Mouse (Mus musculus) hindbrain, embryonic 11.5 days (tissue): ENCODE results near the gene Abl1. TPM values are rescaled to one million over a fixed set of nuclear protein-coding genes. Genes with fewer than 3 reads are reported as not detected.
A peak's percentile ranks its signal among the peaks of the same experiment; 100 is the strongest.

Source experiments
- ATAC-seq: fragments of 200-750 bp; cut with Nextera tagmentation; 2 replicates; pipeline ENCODE4 v1.8.0; 2017; ENCODE audit warnings: mild to moderate bottlenecking, moderate TSS enrichment, moderate library complexity; ENCODE audit not compliant: low FRiP score
- DNase-seq: peaks from one replicate; pipeline ENCODE4 v3.0.0-alpha.2; 2015; ENCODE audit warnings: low spot score
- H3K27ac ChIP-seq: fragments of 300-500 bp; sonication (generic); 2 replicates; pipeline ENCODE4 v1.5.1; 2014; ENCODE audit warnings: mild to moderate bottlenecking, low read depth, low read length
- H3K27me3 ChIP-seq: fragments of 300-500 bp; sonication (generic); 2 replicates; pipeline ENCODE4 v1.6.1; 2014; ENCODE audit warnings: mild to moderate bottlenecking, low read length, moderate library complexity, mixed read lengths; ENCODE audit not compliant: control insufficient read depth, insufficient read depth
- H3K36me3 ChIP-seq: fragments of 300-500 bp; sonication (generic); 2 replicates; pipeline ENCODE4 v1.6.1; 2014; ENCODE audit warnings: mild to moderate bottlenecking, low read length, moderate library complexity, mixed read lengths; ENCODE audit not compliant: control insufficient read depth, insufficient read depth
- H3K4me1 ChIP-seq: fragments of 300-500 bp; sonication (generic); replicated peaks from 2 replicates; pipeline ENCODE4 v1.6.1; 2014; ENCODE audit warnings: low read length, mixed read lengths; ENCODE audit not compliant: control insufficient read depth, insufficient read depth
- H3K4me2 ChIP-seq: fragments of 300-500 bp; sonication (generic); replicated peaks from 2 replicates; pipeline ENCODE4 v1.6.1; 2014; ENCODE audit warnings: mild to moderate bottlenecking, low read depth, low read length
- H3K4me3 ChIP-seq: fragments of 300-500 bp; sonication (generic); 2 replicates; pipeline ENCODE4 v1.5.1; 2014; ENCODE audit warnings: low read depth, low read length
- H3K9ac ChIP-seq: fragments of 300-500 bp; sonication (generic); 2 replicates; pipeline ENCODE4 v1.6.1; 2014; ENCODE audit warnings: low read depth, low read length
- H3K9me3 ChIP-seq: fragments of 300-500 bp; sonication (generic); 2 replicates; pipeline ENCODE4 v1.6.1; 2016; ENCODE audit warnings: low read length; ENCODE audit not compliant: control insufficient read depth
- WGBS: fragments of 180-500 bp; shearing (Covaris S2); extraction: QIAGEN DNeasy Blood & Tissue Kit; methylation state at CpG from one replicate; pipeline ENCODE4 v1.1.7; 2014; 5-methylcytosine and 5-hydroxymethylcytosine counted together
- polyA plus RNA-seq: library from polyadenylated mRNA; unstranded; fragments of >200 nt; fragmentation: Nextera tagmentation; extraction: Ambion mirVana; gene quantifications from 2 replicates; pipeline ENCODE4 v1.2.1, GENCODE M21; 2014

Abl1 gene
- polyA plus RNA-seq, 1 experiment from 2014 or later: 28.6 TPM

DNA sequence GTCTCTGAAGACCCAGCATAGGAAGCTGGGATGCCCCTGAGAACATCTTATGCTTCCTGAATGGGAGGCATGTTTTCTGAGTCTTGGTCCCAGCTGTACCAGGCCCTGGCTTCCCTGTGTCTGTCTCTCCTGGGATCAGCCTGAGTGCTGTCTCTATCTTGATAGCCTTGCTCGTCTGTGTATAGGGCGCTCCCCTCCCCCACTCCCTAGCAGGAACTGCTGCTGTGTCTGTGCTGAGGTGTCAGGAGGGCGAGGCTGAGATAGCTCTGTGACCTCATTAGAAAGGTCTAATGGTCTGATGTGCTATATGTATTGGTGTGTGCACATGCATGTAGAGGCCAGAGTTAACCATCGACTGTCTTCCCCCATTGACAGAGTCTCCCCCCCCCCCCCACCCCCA, 58.7 kb downstream of the Abl1 start:
- Histone ChIP-seq H3K9ac (no peak overlapping the region), H3K27ac (no peak overlapping the region), H3K4me3 (no peak overlapping the region), H3K4me2 (no peak overlapping the region), H3K4me1 (peaks cover 7% of the 10 kb centered on the region), H3K9me3 (no peaks in the 10 kb centered on the region), H3K36me3 (no peaks in the 10 kb centered on the region), H3K27me3 (no peaks in the 10 kb centered on the region)
- no peak for ATAC-seq
- no peak for DNase-seq
- WGBS: 43% methylated on average over 4 of the region's 4 CpGs

DNA sequence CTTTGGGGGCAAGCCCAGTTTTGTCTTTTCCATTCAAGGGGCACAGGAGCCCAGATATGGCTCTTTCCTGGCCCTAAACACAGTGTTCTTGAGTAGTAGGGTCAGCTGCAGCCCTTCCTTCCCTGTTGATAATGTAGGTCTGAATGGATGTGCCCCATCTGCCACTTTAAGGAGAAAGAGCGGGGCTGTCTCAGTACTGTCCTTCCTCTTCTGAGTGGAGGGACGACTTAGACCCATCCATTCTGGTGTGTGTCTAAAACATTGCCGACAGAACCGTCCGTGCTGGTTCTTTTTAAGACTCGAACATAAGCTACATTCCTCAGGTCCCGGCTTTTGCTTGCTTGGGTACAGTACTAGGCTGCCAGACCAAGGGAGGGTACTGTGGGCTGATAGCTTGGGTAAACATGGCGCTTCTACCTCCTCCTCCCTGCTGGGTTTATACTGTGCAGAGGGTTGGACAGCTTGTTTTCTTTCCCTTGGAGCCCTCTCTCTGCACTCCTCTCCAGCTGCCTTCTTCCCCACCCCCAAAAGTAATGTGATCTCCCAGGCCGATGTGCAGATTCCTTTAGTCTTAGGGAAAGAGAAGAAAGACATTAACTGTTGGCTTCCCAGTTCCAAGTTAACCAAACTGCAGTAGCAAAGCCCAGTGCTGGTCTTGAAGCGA, 61.0 kb downstream of the Abl1 start:
- ATAC-seq (no peak), DNase-seq (peak; percentile 44)
- Histone ChIP-seq H3K9ac (peak overlapping the region; percentile 2; the same call in 1 of the 2 replicates), H3K4me2 (no peak overlapping the region), H3K4me1 (peaks cover 7% of the 10 kb centered on the region), H3K9me3 (no peaks in the 10 kb centered on the region), H3K27ac (no peak overlapping the region), H3K27me3 (no peaks in the 10 kb centered on the region), H3K36me3 (no peaks in the 10 kb centered on the region), H3K4me3 (no peak overlapping the region)
- WGBS: 21% methylated on average over 10 of the region's 10 CpGs

GRCm38 (mm10) chr2:31750133-31750532, 62.0 kb downstream of the Abl1 start:
- 91% methylated on average over 5 of the region's 5 CpGs for WGBS
- DNase-seq (no peak), ATAC-seq (no peak)

GRCm38 (mm10) chr2:31757472-31757871, 69.3 kb downstream of the Abl1 start:
- no peak overlapping the region for H3K4me3 ChIP-seq
- no peaks in the 10 kb centered on the region for H3K9me3 ChIP-seq
- ATAC-seq: no peak
- H3K9ac ChIP-seq: no peak overlapping the region
- no peak overlapping the region for H3K4me2 ChIP-seq
- H3K27ac ChIP-seq: no peak overlapping the region
- no peak for DNase-seq
- H3K27me3 ChIP-seq: no peaks in the 10 kb centered on the region
- no peaks in the 10 kb centered on the region for H3K36me3 ChIP-seq
- peaks cover 6% of the 10 kb centered on the region for H3K4me1 ChIP-seq

More at GRCm38 (mm10) chr2:31750133-31750532, 62.0 kb downstream of the Abl1 start:
- Histone ChIP-seq H3K27me3 (no peaks in the 10 kb centered on the region), H3K9ac (no peak overlapping the region), H3K4me2 (no peak overlapping the region), H3K4me3 (no peak overlapping the region), H3K9me3 (no peaks in the 10 kb centered on the region), H3K27ac (no peak overlapping the region), H3K36me3 (no peaks in the 10 kb centered on the region), H3K4me1 (peaks cover 7% of the 10 kb centered on the region)

- WGBS: 93% methylated on average over 5 of the region's 5 CpGs
- H3K27ac ChIP-seq: no peak overlapping the region
- H3K9me3 ChIP-seq: no peaks in the 10 kb centered on the region
- peak overlapping the region; percentile 80; the same call in 1 of the 2 replicates for H3K4me3 ChIP-seq
- no peaks in the 10 kb centered on the region for H3K36me3 ChIP-seq
- peaks cover 6% of the 10 kb centered on the region for H3K4me1 ChIP-seq
- no peak overlapping the region; the same call in 1 of the 2 replicates for H3K4me2 ChIP-seq
- no peak for DNase-seq
- H3K27me3 ChIP-seq: no peaks in the 10 kb centered on the region
- peak overlapping the region; percentile 93 for H3K9ac ChIP-seq
- no peak for ATAC-seq
These were observed 70.8 kb downstream of the Abl1 start for GRCm38 (mm10) chr2:31758966-31759365.

DNA sequence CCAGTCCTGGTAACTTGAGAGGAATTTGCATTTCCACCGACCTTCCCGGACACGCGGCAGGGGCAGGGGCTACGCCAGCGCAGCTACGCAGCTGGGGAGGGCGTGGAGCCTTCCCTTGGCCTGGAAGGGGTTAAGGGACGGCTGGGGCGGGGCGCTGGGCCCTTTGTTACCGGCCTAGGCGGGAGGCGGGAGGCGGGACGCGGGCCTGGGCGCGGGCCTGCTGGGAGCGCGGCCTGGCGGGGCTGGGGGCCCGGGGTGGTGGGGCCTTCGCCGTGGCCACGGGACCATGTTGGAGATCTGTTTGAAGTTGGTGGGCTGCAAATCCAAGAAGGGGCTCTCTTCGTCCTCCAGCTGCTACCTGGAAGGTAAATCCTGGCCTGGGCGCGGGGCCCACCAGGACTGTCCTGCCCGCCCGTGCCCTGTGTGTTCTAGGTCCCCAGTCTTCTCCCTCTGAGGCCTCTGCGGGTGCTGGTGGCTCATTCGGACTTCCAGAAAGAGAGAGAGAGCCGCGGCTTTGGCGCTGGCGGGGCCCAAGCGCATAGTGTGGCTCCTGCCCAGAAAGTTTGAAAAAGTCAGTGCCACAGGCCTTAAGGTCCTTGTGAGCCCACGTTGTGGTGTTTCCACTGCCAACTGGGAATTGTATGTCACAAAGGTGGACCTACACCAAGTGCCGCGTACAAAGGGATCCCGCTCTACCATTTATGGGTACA, 71.7 kb downstream of the Abl1 start:
- Histone ChIP-seq H3K36me3 (no peaks in the 10 kb centered on the region), H3K9ac (peak overlapping the region; percentile 93), H3K4me3 (peak overlapping the region; percentile 80), H3K4me2 (peak overlapping the region; percentile 76), H3K9me3 (no peaks in the 10 kb centered on the region), H3K27me3 (no peaks in the 10 kb centered on the region), H3K27ac (peak overlapping the region; percentile 73; the same call in 1 of the 2 replicates), H3K4me1 (peaks cover 6% of the 10 kb centered on the region)
- WGBS: 0% methylated on average over 42 of the region's 42 CpGs
- ATAC-seq: peak; percentile 92
- peak; percentile 90 for DNase-seq

- Histone ChIP-seq H3K4me3 (peak overlapping the region; percentile 80), H3K27ac (peak overlapping the region; percentile 32; the same call in 1 of the 2 replicates), H3K4me1 (peaks cover 6% of the 10 kb centered on the region), H3K36me3 (no peaks in the 10 kb centered on the region), H3K9ac (peak overlapping the region; percentile 93), H3K9me3 (no peaks in the 10 kb centered on the region), H3K27me3 (no peaks in the 10 kb centered on the region), H3K4me2 (peak overlapping the region; percentile 76)
- peak; percentile 50 for DNase-seq
- ATAC-seq: no peak
- 0% methylated on average over 1 of the region's 1 CpGs for WGBS
These were observed 72.3 kb downstream of the Abl1 start for GRCm38 (mm10) chr2:31760486-31760885.

DNA sequence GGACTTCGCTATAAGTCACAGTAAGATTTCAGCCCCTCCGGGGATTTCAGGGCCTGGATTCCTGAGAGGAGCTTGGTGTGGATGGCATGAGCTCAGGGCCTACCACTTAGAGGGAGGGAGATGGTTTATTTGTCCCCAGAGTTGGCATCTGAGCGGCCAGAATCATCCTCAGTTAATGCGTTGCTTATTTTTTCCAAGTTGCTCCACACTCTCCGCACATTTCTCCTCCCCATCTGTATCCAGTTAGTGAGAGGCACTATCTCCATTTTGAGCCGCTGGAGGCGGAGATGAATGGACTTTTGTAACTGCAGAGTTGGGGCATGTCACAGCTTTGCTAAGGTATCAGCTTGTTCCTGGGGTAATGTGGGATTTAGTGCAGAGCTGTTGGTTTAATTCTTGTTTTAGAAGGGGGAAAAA, 72.9 kb downstream of the Abl1 start:
- no peaks in the 10 kb centered on the region for H3K36me3 ChIP-seq
- DNase-seq (peak; percentile 40), ATAC-seq (no peak)
- H3K4me2 ChIP-seq: peak overlapping the region; percentile 76
- no peaks in the 10 kb centered on the region for H3K9me3 ChIP-seq
- peaks cover 6% of the 10 kb centered on the region for H3K4me1 ChIP-seq
- H3K9ac ChIP-seq: peak overlapping the region; percentile 93
- no peaks in the 10 kb centered on the region for H3K27me3 ChIP-seq
- peak overlapping the region; percentile 80 for H3K4me3 ChIP-seq
- 10% methylated on average over 7 of the region's 7 CpGs for WGBS
- H3K27ac ChIP-seq: peak overlapping the region; percentile 55
